Mouse (Mus musculus): Measurements from ENCODE around the gene Hepacam2. TPM values are rescaled to one million over a fixed set of nuclear protein-coding genes. Genes with fewer than 3 reads are reported as not detected.

The Hepacam2 gene
- polyA plus RNA-seq, 1 experiment from 2014 or later, result 1.5 TPM

Other genes starting within 250 kb of the Hepacam2 start
- gene Samd9l, start 98.7 kb downstream of the Hepacam2 start, polyA plus RNA-seq (2014; fragmentation: Nextera tagmentation; extraction: Ambion mirVana), result 0.85 and 1.3 TPM in 2 replicates
- 49.7 and 54.1 TPM in 2 replicates for gene Vps50, start 84 bp upstream of the Hepacam2 start, polyA plus RNA-seq (2014; fragmentation: Nextera tagmentation; extraction: Ambion mirVana)